Mouse (Mus musculus) heart, postnatal 0 days (tissue): Measurements from ENCODE around the gene Mrps24. TPM values are rescaled to one million over a fixed set of nuclear protein-coding genes. Genes with fewer than 3 reads are reported as not detected.

ENCODE experiments used
- ATAC-seq: fragments of 200-750 bp; cut with Nextera tagmentation; 2 replicates; pipeline ENCODE4 v1.8.0; 2017; ENCODE audit warnings: low read depth, moderate number of reproducible peaks, moderate library complexity; ENCODE audit not compliant: insufficient read depth
- DNase-seq: peaks from one replicate; pipeline ENCODE4 v3.0.0-alpha.2; 2016; ENCODE audit warnings: low spot score
- H3K27ac ChIP-seq: fragments of 300-500 bp; sonication (generic); 2 replicates; pipeline ENCODE4 v1.5.1; 2014; ENCODE audit warnings: low read depth, mild to moderate bottlenecking
- H3K27me3 ChIP-seq: fragments of 300-500 bp; sonication (generic); 2 replicates; pipeline ENCODE4 v1.6.1; 2014; ENCODE audit warnings: low read length, mixed read lengths; ENCODE audit not compliant: control insufficient read depth, insufficient read depth
- H3K36me3 ChIP-seq: fragments of 300-500 bp; sonication (generic); replicated peaks from 2 replicates; pipeline ENCODE4 v1.6.1; 2014; ENCODE audit warnings: low read length, mixed read lengths; ENCODE audit not compliant: control insufficient read depth, insufficient read depth
- H3K4me1 ChIP-seq: fragments of 300-500 bp; sonication (generic); 2 replicates; pipeline ENCODE4 v1.6.1; 2014; ENCODE audit warnings: antibody characterized with exemption; ENCODE audit not compliant: control insufficient read depth, insufficient read depth
- H3K4me2 ChIP-seq: fragments of 300-500 bp; sonication (generic); 2 replicates; pipeline ENCODE4 v1.6.1; 2014; ENCODE audit warnings: low read depth, mild to moderate bottlenecking, low read length, moderate library complexity
- H3K4me3 ChIP-seq: fragments of 300-500 bp; sonication (generic); 2 replicates; pipeline ENCODE4 v1.5.1; 2014; ENCODE audit warnings: low read depth, low read length
- H3K9ac ChIP-seq: fragments of 300-500 bp; sonication (generic); replicated peaks from 2 replicates; pipeline ENCODE4 v1.6.1; 2014; ENCODE audit warnings: low read depth, low read length, mixed read lengths
- H3K9me3 ChIP-seq: fragments of 300-500 bp; sonication (generic); replicated peaks from 2 replicates; pipeline ENCODE4 v1.6.1; 2016; ENCODE audit warnings: low read length; ENCODE audit not compliant: control insufficient read depth
- CTCF ChIP-seq: IDR thresholded peaks from 2 replicates; pipeline ENCODE4 v1.5.1; 2016; ENCODE audit warnings: antibody characterized with exemption, control low read depth, low read depth
- EP300 ChIP-seq: IDR thresholded peaks from 2 replicates; pipeline ENCODE4 v1.6.1; 2016; ENCODE audit warnings: antibody characterized with exemption, low read depth
- WGBS: fragments of 180-500 bp; shearing (Covaris S2); extraction: QIAGEN DNeasy Blood & Tissue Kit; methylation state at CpG from one replicate; pipeline ENCODE4 v1.1.7; 2014; 5-methylcytosine and 5-hydroxymethylcytosine counted together
- polyA plus RNA-seq: library from polyadenylated mRNA; unstranded; fragments of >200 nt; fragmentation: Nextera tagmentation; extraction: Ambion mirVana; gene quantifications from 2 replicates; pipeline ENCODE4 v1.2.1, GENCODE M21; 2015
- total RNA-seq: library from RNA; depleted of rRNA; stranded (reverse); fragments of >200 nt; gene quantifications from 2 replicates; pipeline ENCODE4 v1.2.3, GENCODE M21; 2014; ENCODE audit warnings: low replicate concordance; rRNA removed

Mrps24 gene
- total RNA-seq (81.7 and 96.2 TPM in 2 replicates), polyA plus RNA-seq (251 and 257 TPM in 2 replicates)

- Histone ChIP-seq H3K4me2 (no peak within 1 kb of the TSS), H3K9ac (no peak within 1 kb of the TSS), H3K27ac (no peak within 1 kb of the TSS), H3K9me3 (no peaks in the 10 kb centered on the region), H3K4me1 (no peaks in the 10 kb centered on the region), H3K27me3 (no peaks in the 10 kb centered on the region), H3K4me3 (no peak within 1 kb of the TSS), H3K36me3 (peaks cover 50% of the 10 kb centered on the region)
- TF ChIP-seq CTCF = no peak
- TF ChIP-seq EP300 = no peak
- ATAC-seq (no peak), DNase-seq (no peak)
- WGBS = 80% methylated on average over 14 of the region's 14 CpGs
Measured at GRCm38 (mm10) chr11:5715630-5716105, at the start of gene Mrps24. Mrps24 (minus strand) TSS chr11:5715680.

DNA sequence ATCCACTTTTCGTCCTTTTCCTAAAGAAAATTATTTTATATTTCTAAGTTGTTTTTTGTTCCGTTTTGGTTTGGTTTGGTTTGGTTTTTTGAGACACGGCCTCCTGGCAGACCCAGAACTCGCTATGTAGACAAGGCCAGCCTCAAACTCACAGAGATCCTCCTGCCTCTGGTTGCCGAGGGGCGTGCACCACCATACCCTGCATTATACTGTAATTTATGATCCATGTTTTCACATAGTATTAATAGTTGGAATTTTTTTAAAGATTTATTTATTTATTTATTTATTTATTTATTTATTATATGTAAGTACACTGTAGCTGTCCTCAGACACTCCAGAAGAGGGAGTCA, 47.1 kb upstream of the Mrps24 start:
- Histone ChIP-seq H3K9ac (peak overlapping the region; percentile 83; the same call in 1 of the 2 replicates), H3K4me1 (peaks cover 12% of the 10 kb centered on the region; the same call in 1 of the 2 replicates), H3K4me2 (peak overlapping the region; percentile 76), H3K36me3 (peaks cover 4% of the 10 kb centered on the region; the same call in 1 of the 2 replicates), H3K4me3 (peak overlapping the region; percentile 55), H3K27ac (peak overlapping the region; percentile 94), H3K9me3 (no peaks in the 10 kb centered on the region), H3K27me3 (no peaks in the 10 kb centered on the region)
- 12% methylated on average over 6 of the region's 6 CpGs for WGBS
- DNase-seq = no peak
- ATAC-seq = no peak
- TF ChIP-seq CTCF = no peak

DNA sequence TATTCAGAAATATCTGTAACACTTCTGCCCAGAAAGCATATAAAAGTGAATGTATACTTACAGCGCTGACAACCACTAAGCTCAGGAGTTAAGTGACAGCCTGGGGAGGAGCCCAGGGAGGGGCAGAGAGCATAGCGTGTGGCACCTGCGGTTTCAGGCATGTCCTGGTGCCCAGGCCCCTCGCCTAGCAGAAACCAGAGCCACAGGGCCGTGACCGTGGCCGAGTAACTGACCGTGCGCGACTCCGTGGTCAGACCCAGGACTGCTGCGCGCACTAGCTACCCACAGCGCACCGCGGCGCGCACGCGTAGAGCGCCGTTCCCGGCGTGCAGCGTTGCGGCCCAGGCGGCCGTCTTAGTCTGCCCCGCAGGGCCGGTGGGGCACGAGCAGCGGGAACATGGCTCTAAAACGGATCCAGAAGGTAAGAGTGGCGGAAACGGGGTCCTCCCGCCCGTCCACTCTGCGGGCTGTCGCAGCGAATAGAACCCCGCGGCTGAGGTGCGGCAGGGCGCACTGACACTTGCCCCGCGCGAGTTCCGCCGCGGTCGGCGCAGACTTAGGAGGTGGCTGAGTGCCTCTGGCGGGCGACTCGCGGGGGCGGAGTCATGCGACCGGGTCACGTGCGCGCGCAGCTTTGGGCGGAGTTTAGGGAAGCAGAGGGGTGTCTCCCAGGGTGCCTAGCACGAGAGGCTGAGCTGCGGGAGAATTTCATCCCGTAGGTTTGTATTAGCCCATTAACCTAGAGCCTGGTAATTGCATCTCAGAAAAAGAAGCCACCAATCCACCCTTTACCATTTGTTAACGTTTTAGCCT, 46.5 kb upstream of the Mrps24 start, which contains the start of gene Urgcp:
TSS of gene Urgcp (minus strand) at position 557 of the 813 bp plus-strand sequence.
- Histone ChIP-seq H3K36me3 (peaks cover 5% of the 10 kb centered on the region; the same call in 1 of the 2 replicates), H3K4me3 (peak within 1 kb of the TSS; percentile 55), H3K9me3 (no peaks in the 10 kb centered on the region), H3K27ac (peak within 1 kb of the TSS; percentile 94), H3K27me3 (no peaks in the 10 kb centered on the region), H3K4me1 (peaks cover 12% of the 10 kb centered on the region; the same call in 1 of the 2 replicates), H3K9ac (peak within 1 kb of the TSS; percentile 83), H3K4me2 (peak within 1 kb of the TSS; percentile 76)
- peak; percentile 75; the same call in 1 of the 2 replicates for TF ChIP-seq EP300
- TF ChIP-seq CTCF = no peak
- WGBS = under 1% methylated on average over 68 of the region's 68 CpGs
- ATAC-seq = peak; percentile 99
- peak; percentile 94 for DNase-seq

- H3K27me3 ChIP-seq = no peaks in the 10 kb centered on the region
- TF ChIP-seq EP300 (no peak), CTCF (no peak)
- ATAC-seq (no peak), DNase-seq (no peak)
- H3K4me2 ChIP-seq = no peak overlapping the region
- no peaks in the 10 kb centered on the region for H3K4me1 ChIP-seq
- H3K36me3 ChIP-seq = 0 out of 2 replicates have a peak, but pooled peaks cover 15% of the 10 kb centered on the region
- WGBS = 86% methylated on average over 2 of the region's 2 CpGs
- H3K9ac ChIP-seq = no peak overlapping the region
- H3K9me3 ChIP-seq = peaks cover 13% of the 10 kb centered on the region; the same call in 1 of the 2 replicates
- H3K4me3 ChIP-seq = no peak overlapping the region
- no peak overlapping the region for H3K27ac ChIP-seq
Measured at GRCm38 (mm10) chr11:5753755-5754154, 38.3 kb upstream of the Mrps24 start.

GRCm38 (mm10) chr11:5744951-5745350, 29.5 kb upstream of the Mrps24 start:
- H3K4me1 ChIP-seq = no peaks in the 10 kb centered on the region
- H3K27me3 ChIP-seq = no peaks in the 10 kb centered on the region
- no peaks in the 10 kb centered on the region; the same call in 1 of the 2 replicates for H3K9me3 ChIP-seq
- H3K27ac ChIP-seq = no peak overlapping the region
- no peak overlapping the region for H3K4me3 ChIP-seq
- H3K36me3 ChIP-seq = no peaks in the 10 kb centered on the region
- no peak overlapping the region for H3K4me2 ChIP-seq
- 72% methylated on average over 2 of the region's 2 CpGs for WGBS
- no peak overlapping the region for H3K9ac ChIP-seq
- ATAC-seq (no peak), DNase-seq (no peak)
- TF ChIP-seq CTCF (no peak), EP300 (no peak)
